Mouse (Mus musculus) bone marrow, adult 2 months (tissue): ENCODE results near the gene Tmem213.

Experiments
- CTCF ChIP-seq: fragments of 200-500 bp; IDR thresholded peaks from 2 replicates; pipeline ENCODE4 v1.5.1; 2011; ENCODE audit warnings: low read length, control low read depth; ENCODE audit not compliant: control insufficient read depth, insufficient read depth
- POLR2A ChIP-seq: fragments of 200-500 bp; IDR thresholded peaks from 2 replicates; pipeline ENCODE4 v1.6.1; 2011; ENCODE audit warnings: low read depth, mild to moderate bottlenecking, control low read depth, low read length, borderline replicate concordance; ENCODE audit not compliant: control insufficient read depth

DNA sequence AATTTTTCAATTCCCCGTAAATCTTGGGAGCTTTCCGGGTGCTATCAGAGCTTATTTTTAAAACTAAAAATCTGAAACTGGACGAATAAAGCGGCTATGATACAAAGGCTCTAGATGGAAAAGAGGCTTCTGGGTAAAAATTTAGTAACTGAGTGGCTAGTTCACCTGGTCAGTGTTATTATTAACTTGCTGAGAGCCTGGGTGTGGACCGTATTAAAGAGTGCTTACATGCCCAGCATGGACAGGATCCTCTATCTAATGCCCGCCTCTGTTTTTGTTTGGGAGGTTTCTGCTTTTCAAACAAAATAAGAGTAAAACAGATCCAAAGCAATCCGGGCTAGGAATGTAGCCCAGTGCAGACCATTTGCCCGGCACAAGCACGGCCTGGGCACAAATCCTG, 31.3 kb downstream of the Tmem213 start:
- TF ChIP-seq CTCF: no peak
- TF ChIP-seq POLR2A: no peak
